Mouse (Mus musculus) cerebellum, adult 11-12 months (tissue): ENCODE results near the gene 3110082I17Rik.
"Not testable (repeated sequence)": the region's sequence is repeated elsewhere in the genome, so short reads cannot be mapped to it uniquely, and the experiment has no call there.

Experiments used
- DNase-seq: peaks from one replicate; pipeline ENCODE4 v3.0.0; 2022

3110082I17Rik gene

GRCm38 (mm10) chr5:139347225-139347624 is 113.1 kb downstream of the 3110082I17Rik start:
- no peak for DNase-seq

DNA sequence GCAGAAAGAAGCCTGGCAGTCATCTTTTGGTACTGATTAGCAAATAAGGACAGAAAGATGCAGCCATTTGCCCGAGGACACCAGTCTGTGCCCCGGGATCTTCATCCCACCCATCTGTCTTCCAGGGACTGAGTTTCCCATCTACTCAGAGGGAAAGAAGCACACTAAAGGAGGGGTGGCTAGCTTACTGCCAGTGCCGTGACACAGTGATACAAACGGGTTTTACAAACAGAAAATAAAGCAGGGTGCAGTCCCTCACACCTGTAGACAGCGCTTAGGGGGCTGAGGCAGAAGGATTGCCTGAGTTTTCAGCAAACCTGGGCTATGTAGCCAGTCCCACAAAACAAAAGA is 115.0 kb downstream of the 3110082I17Rik start:
- no peak for DNase-seq

DNA sequence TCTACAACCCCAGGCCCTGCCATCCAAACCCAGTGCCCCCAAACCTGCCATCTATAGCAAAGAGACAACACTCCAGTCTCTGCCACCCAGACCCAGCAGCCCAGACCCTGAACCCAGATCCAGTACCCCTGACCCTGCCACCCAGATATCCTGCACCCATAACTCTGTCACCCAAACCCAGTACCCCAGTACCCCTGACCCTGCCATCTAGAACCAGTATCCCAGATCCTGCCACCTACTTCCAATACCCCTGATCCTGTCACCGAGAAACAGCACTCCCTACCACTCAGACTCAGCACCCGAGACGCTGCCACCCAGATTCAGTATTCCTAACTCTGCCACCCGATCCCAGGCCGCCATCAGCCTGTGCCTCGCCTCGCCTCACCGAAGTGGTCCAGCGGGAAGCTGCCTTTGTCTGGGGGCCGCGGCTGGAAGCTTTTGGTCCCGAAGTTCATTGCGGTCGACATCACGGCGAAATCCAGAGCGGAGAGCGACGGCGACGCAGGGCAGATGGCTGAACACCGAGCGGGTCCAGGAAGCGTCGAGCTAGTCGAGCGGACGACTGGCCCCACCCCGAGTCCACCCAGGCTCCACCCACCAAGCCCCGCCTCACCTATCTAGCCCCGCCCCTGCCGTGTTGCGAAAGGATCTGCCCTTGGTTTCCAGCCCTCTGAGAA is 115.5 kb downstream of the 3110082I17Rik start:
- peak; percentile 91 for DNase-seq

- DNase-seq = peak; percentile 75
Observed at GRCm38 (mm10) chr5:139344021-139344686, 116.2 kb downstream of the 3110082I17Rik start.

DNA sequence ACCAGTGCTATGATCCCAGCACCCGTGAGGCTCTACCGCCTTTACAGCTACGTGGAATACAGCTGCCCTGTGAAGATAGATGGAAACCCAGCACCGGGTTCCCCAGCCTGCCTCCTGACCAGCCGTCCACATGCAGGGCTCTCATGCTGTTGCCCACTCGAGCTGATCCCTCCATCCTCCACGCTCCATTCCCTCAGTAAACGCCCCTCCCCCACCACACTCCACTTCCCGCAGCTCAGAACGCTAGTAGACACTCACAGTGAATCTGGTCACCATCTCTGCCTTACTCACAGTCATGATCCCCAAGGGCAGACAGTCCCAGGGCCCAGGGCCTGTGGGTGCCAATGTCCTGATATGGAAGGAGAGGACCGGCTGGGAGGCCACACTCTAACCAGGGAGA is 121.4 kb downstream of the 3110082I17Rik start:
- DNase-seq = peak; percentile 50

- peak; percentile 69 for DNase-seq
Observed at GRCm38 (mm10) chr5:139338403-139338802, 121.9 kb downstream of the 3110082I17Rik start.

DNA sequence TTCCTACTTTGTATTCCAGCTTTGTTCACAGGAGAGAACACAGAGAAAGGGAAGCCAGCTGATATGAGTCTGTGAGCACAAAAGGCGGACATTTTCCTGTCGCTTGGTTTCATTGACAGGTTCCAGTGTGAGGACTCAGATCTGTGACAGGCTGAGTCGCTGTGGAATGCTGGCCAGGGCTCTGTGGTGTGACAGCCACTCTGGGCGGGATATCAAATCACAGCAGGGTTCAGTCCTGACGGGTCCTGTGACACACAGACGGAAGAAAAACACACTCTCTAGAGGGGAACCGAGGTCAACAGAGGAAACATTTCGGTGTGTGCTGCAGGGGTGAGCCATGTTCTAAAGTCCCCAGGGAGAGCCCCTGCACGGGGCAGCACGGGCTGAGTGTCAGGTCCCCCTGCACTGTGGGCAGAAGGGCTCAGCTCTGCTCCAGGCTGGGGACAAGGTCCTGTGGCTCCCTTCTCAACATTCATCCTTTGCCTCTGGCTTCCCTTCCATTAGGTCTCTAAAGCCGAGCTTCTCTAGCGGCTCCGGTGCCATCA is 122.4 kb downstream of the 3110082I17Rik start:
- peak; percentile 89 for DNase-seq

DNA sequence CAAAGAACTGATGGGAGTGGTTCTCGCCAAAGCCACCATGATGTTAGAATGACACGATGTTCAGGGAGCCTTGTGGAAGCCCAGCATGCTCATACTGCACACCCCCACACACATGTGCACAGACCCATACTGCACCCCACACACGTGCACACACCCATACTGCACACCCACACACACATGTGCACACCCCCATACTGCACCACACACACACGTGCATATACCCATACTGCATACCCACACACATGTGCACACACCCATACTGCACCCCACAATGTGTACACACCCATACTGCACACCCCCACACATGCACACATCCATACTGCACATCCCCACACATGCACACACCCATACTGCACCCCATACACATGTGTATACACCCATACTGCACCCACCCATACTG is 124.7 kb downstream of the 3110082I17Rik start:
- DNase-seq = no peak

DNA sequence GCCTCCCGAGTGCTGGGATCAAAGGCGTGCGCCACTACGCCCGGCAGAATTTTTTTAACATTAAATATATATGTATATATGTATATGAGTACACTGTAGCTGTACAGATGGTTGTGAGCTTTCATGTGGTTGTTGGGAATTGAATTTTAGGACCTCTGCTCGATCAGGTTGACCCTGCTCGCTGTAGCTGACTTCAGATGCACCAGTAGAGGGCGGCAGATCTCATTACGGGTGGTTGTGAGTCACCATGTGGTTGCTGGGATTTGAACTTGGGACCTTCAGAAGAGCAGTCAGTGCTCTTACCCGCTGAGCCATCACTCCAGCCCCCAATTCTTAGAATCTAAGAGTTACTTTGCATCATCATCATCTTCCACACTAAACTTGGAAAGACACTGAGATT is 125.9 kb downstream of the 3110082I17Rik start:
- not testable (repeated sequence) for DNase-seq

- no peak for DNase-seq
Observed at GRCm38 (mm10) chr5:139333301-139334013, 126.9 kb downstream of the 3110082I17Rik start.

DNA sequence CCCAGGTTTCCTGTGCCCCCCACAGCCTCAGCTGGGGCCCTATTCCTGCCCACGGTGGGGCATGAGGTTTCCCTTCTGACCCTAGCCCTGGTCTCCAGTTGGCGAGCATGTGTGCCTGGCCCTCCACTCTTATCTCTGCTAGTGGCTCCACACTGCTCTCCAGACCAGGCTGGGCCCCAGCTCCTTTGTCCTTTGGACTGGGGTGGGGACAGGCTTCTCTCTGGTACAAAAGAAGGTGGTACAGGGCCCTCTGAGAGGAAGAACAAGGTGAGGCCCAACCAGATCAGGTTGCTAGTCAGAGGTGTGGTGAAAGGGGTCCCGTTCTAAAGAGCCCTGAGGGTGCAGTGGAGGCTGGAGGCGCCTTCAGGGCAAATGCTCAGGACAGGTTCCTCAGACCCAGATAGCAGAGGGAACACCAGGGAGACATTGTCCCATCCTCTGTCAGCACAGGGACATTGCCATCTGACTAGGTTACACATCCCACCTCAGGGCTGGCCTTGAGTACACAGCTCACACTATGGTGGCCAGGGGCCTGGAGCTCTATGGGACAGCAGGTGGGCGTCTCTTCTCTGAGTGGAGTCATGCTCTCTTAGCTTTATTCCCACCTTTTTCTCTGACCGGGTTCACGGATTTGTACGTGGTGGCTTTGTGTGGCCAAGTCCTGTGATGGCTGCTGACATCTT is 127.6 kb downstream of the 3110082I17Rik start:
- no peak for DNase-seq

DNA sequence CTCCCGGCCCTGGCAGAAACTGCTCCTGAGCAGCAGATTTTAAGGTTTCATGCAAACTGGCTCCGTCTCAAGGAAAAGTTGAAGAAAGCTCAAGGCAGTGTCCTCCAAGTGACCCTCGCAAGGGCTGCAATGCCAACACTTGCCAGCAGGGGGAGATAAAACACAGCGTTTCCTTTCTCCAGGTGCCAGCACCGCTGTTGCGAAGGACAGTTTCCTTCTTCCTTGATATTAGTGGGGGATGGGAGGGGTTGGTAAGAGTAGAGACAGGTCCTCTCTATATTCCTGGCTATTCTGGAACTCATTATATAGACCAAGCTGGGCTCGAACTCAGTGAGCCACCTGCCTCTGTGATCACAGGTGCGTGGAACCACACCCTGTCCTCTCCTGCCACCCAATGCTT is 128.6 kb downstream of the 3110082I17Rik start:
- DNase-seq = peak; percentile 74

DNA sequence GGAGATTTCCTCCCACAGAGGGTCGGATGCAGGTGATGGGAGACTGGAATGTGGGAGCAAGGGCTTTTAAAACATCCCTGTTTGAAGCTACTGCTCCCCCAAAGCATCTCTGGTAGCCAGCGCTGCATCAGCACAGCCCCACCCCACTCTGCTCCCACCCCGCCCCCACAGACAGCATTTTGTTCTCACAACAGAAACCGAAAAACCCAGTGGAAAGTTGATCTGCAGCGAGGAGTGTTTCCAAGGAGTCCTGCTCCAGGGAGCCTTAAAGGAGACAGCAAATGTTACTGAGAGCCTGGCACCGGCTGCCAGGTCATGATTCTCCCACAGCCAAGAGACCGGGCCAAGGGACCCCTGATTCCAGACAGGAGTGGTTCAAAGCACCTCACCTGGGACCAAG is 129.6 kb downstream of the 3110082I17Rik start:
- DNase-seq = no peak

GRCm38 (mm10) chr5:139327634-139328020 is 132.7 kb downstream of the 3110082I17Rik start:
- DNase-seq = peak; percentile 12

DNA sequence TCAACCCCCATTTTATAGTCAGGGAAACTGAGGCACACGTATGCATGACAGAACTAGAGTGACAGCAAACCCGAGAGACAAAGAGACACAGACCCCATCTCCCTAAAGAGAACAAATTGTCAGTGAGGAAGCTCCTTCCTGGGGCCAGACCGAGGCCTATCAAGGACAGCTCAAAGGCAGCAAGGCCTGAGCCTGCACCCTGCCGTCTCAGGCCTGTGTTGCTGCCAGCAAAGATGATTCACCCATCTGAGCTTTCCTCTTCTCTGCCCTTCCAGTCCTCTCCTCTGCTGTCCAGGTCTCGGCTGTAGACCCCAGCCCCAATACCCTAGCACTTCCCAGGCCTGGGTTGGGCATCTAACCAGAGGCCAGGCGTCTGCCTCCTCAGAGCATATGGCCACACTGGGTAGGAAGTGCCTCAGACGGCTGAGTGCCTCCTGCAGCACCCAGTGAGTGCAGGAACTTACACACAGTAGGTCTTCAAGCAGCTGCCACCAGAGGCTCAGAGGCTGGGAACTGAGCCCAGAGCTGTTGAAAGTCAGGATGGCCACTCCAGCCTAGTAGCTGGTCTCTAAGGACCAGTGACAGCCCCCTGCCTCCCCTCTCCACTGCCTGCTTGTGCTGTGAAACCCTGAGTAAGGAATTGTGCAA is 133.2 kb downstream of the 3110082I17Rik start:
- DNase-seq = peak; percentile 52

DNA sequence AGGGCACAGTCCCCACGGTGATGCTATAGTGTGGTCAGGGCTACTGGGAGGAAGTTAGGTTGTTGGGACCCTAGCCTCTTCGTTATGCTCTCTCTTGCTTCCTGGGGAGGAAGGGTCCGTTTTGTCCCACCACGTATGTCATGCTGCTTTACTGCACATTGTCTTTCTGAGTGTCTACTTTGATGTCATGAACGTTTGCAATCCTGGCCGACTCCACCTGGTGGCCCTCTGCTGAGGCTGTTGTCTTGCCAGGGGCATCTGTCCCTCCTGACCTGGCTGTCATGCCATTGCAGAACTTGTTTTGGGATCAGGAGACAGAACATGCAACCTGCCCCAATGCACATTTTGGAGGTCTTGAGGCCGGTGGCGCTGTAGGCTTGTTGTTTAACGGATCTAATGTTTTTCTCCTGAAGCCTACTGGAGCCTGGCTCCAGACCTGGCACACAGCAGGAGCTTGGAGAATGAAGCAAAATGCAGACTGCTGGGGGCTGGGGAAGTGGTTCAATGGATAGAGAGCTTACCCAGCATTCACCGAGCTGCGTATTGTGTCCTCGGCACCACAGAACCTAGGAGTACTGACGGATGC is 134.1 kb downstream of the 3110082I17Rik start:
- peak; percentile 69 for DNase-seq

DNA sequence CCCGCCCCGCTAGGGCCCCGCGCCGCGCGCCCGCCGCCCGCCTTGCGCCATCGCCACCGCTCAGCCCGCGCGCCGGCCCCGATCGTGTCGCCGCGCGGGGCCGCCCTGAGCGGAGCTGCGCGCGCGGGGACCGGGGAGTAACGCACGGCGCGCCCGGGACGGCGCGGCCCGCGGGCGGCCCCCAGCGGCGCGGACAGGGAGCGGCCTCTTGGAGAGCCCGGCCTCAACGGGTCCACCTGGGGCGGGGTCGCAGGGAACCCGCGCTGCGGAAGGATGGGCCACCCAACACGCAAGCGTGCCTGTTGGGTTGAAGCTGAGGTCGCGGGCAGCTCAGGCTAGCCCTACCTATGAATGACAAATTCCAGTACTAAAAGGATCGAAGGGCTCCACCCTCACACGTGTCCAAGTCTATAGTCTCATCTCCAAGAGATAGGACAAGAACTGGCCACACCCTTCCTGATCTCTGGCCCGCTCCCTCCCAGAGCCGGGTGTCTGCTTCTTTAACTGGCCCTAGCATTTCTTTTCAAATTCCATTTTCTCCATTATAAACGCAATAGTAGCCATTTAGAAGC is 134.8 kb downstream of the 3110082I17Rik start, which contains the start of gene Adap1:
Gene Adap1, minus strand, starts transcription at position 228 of the 572 bp plus-strand sequence.
- peak; percentile 76 for DNase-seq

DNA sequence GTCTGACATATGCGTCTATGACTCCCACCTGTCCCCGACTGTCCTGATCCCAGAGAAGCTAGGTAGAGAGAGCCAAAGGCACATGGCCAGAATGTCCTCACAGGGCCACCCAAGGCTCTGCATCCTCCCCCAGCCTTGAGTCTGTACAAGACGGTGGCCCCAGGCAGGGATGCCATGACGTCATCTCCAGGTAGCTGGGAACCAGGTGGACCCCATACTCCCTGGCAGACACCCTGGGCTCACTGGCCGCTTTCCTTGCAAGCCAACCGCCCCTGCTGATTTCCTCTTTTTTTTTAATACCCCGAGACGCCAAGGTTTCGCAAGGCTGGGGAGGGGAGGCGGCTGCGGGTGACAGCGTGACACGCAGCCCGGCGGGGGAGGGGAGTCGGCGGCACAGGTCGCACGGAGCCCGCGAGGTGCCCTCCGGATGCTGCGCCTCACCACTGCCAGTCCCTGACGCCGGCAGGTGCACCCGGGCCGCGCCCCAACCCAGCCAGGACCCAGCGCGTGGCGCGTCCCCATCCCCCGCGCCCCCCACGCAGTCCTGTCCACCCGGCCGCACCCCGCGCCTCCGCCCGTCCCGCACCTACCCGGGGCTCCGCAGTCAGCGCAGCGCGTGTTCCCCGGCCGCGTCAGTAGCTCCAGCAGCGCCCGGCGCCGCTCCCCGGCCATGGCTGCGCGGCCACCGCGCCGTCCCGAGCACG is 135.5 kb downstream of the 3110082I17Rik start:
- peak; percentile 89 for DNase-seq

- DNase-seq = peak; percentile 77
Observed at GRCm38 (mm10) chr5:139324045-139324491, 136.3 kb downstream of the 3110082I17Rik start.

DNA sequence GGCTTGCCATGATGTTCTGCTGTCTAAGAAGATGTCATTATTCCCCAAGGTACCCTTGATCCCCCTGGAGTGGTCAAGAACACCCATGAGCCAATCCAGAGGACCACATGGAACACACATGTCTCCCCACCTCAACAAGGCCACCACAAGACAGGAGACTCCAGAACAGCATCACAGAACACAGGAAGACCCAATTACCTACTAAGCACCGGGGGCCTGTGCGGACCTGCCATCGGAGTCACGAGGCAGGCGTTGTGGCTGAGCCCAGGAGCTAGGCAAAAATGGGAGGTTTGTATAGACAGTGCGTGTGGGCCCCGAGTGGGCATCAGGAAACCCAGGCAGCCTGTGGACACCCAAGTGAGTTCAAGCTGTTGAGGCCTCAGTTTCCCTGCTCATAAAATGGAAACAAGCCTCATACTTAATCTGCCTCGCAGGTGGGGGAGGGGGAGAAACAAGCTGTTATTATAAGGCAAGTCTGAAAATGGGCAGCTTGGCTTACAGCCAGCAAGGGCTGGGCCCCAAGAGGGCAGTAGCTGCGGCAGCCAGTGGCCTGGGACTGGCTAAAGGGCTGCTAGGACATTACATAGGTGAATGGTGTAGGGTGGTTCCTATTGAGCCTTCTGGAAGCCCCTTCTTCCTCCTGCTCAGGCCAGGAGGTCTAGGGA is 136.9 kb downstream of the 3110082I17Rik start:
- peak; percentile 77 for DNase-seq
